Mouse (Mus musculus) bone marrow macrophage, adult 2 months (primary cell): Measurements from ENCODE around the gene Cd200. TPM values are rescaled to one million over a fixed set of nuclear protein-coding genes. Genes with fewer than 3 reads are reported as not detected.

Experiments used
- H3K27ac ChIP-seq: 2 replicates; pipeline ENCODE4 v1.5.1; 2012; ENCODE audit warnings: low read depth, low read length; ENCODE audit not compliant: insufficient read depth
- H3K4me1 ChIP-seq: 2 replicates; pipeline ENCODE4 v1.6.1; 2012; ENCODE audit warnings: low read length; ENCODE audit not compliant: control insufficient read depth, insufficient read depth
- H3K4me3 ChIP-seq: 2 replicates; pipeline ENCODE4 v1.5.1; 2012; ENCODE audit warnings: mild to moderate bottlenecking, low read length, moderate library complexity; ENCODE audit not compliant: insufficient read depth
- CTCF ChIP-seq: IDR thresholded peaks from 2 replicates; pipeline ENCODE4 v1.5.1; 2012; ENCODE audit warnings: low read depth, mild to moderate bottlenecking, low read length, moderate library complexity
- POLR2A ChIP-seq: IDR thresholded peaks from 2 replicates; pipeline ENCODE4 v1.6.1; 2012; ENCODE audit warnings: mild to moderate bottlenecking, low read depth, low read length, borderline replicate concordance
- polyA plus RNA-seq: library from polyadenylated mRNA; stranded (reverse); fragments of >200 nt; gene quantifications from 2 replicates; pipeline ENCODE4 v1.2.4, GENCODE M21; 2012; ENCODE audit not compliant: missing spikeins, insufficient read depth, insufficient read length

Gene Cd200
- polyA plus RNA-seq, 1 experiment = not detected

DNA sequence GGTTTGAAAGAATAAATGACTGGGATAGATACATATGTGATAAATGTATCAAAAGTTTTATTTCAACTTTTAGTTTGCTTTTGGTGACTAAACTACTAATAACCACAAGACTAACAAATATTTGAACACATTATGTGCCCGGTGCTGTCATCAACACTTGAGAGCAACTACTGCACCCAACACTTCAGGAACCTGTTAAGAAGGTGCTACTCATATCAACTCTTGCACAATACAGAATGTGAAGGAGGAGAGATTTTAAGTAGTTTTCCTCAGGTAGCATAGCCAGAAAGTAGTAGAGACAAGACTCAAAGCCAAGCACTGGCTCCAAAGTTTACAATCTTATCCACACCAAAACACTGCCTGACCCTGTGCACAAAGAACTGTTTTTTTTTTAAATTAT, 6.8 kb downstream of the Cd200 start:
- no peak for TF ChIP-seq POLR2A
- no peak for TF ChIP-seq CTCF
- H3K4me1 ChIP-seq = no peaks in the 10 kb centered on the region
- H3K4me3 ChIP-seq = no peak overlapping the region
- no peak overlapping the region for H3K27ac ChIP-seq

DNA sequence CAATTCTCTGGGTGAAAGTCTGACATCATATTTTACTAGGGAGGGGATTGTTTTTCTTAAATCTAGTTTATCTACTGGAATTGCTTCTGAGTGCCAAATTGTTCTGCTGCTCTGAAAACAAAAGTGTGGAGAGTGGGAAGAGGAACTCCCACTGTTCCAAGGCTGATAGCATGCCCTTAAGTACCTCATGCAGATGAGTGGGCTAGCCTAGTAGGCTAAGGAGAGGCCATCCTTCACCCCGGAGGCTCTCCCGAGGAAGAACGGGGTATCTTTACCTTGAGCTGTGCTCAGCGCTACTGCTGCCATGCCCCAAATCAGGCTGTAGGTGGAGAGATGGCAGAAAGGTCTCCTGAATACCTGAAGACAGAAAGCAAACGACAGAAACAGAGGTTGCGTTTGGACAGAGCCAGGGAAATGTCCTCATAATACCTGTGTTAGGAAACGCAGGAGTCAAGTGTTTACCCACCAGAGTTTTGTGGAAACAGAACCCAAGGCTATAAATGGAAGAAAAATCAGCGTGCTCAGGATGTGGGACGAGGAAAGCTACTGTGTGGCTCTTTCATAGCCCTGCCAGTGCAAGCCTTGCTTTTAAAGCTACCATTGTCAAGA, 8.8 kb downstream of the Cd200 start:
- no peak overlapping the region for H3K27ac ChIP-seq

DNA sequence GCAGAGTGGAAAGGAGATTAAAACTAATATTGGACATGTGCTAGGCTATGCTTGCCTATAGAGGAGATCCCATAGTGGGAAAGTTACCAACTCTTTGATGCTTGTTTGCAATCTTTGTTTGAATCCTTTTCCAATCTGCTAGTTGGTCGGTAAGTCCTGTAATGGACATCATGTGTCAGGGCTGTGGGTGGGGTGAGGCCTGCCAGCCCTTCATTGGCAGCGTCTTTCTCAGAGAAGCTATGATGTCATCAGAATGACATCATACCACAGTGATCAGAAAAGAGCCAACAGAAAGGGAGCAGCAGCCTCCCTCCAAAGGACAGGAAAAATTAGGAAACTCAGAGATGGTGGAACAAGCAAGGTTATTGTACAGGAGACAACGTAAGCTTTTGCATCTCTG, 9.4 kb downstream of the Cd200 start:
- no peak overlapping the region for H3K27ac ChIP-seq
- no peak for TF ChIP-seq POLR2A
- TF ChIP-seq CTCF = no peak
- H3K4me3 ChIP-seq = no peak overlapping the region
- no peaks in the 10 kb centered on the region for H3K4me1 ChIP-seq

More for the DNA sequence above, 8.8 kb downstream of the Cd200 start:
- no peak for TF ChIP-seq CTCF
- no peak for TF ChIP-seq POLR2A
- no peak overlapping the region for H3K4me3 ChIP-seq
- no peaks in the 10 kb centered on the region for H3K4me1 ChIP-seq

DNA sequence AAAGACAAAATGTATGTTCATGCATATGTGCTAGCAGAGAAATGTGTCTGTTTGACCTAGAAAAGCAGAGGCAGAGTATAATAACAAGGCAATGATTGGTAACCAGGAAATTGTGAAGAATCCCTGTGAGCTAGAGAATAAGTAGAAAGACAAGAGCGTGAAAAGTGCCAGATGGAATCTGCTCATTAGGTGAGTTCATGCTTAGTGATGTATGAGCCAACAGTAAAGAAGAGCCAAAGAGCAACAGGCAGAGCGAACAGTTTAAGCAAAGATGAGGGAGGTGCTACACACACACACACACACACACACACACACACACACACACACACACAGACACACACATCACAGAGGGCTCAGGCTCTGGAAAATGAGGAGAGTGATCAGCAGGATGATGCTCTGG, 11.4 kb downstream of the Cd200 start:
- H3K4me1 ChIP-seq = no peaks in the 10 kb centered on the region
- H3K27ac ChIP-seq = no peak overlapping the region
- H3K4me3 ChIP-seq = no peak overlapping the region
- TF ChIP-seq POLR2A = no peak
- no peak for TF ChIP-seq CTCF

DNA sequence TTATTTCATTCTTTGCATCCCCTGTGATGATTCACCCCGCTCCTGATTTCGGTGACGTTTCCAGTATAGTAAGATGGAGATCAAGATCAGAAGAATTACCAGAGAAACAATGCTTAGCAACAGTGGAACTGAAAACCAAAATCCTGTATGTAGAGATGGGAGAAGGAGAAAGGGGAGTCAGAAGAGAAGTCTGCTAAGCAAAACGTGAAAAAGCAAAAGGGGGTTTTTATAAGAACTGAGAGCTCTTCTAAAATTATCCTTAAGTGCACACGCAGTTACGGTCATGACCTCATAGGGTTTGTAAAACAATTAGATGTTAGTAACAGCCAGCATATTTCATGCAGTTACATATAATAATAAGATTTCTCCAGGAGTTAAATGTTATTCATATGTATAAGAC, 16.6 kb downstream of the Cd200 start:
- no peaks in the 10 kb centered on the region for H3K4me1 ChIP-seq
- TF ChIP-seq CTCF (no peak), POLR2A (no peak)
- H3K4me3 ChIP-seq = no peak overlapping the region
- no peak overlapping the region for H3K27ac ChIP-seq

DNA sequence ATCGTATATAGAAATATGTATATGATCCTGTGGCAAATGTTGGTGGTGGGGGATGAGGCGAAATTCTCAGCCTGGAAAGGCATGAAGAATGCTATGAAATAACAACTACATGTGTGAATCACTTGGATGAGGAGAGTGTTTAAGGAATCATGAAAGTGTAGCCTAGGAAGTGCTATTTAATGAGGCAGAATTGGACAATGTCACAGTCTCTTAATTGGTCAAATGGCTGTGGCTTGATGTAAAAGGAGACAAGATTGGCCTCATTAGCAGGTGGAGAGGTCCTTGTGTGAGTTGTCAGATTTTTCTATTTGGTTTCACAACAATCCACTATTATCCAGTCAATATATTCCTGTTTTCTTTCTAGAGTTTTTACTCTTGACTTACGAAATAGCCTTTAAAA, 17.2 kb downstream of the Cd200 start:
- Histone ChIP-seq H3K27ac (no peak overlapping the region), H3K4me1 (no peaks in the 10 kb centered on the region), H3K4me3 (no peak overlapping the region)
- TF ChIP-seq POLR2A (no peak), CTCF (no peak)

DNA sequence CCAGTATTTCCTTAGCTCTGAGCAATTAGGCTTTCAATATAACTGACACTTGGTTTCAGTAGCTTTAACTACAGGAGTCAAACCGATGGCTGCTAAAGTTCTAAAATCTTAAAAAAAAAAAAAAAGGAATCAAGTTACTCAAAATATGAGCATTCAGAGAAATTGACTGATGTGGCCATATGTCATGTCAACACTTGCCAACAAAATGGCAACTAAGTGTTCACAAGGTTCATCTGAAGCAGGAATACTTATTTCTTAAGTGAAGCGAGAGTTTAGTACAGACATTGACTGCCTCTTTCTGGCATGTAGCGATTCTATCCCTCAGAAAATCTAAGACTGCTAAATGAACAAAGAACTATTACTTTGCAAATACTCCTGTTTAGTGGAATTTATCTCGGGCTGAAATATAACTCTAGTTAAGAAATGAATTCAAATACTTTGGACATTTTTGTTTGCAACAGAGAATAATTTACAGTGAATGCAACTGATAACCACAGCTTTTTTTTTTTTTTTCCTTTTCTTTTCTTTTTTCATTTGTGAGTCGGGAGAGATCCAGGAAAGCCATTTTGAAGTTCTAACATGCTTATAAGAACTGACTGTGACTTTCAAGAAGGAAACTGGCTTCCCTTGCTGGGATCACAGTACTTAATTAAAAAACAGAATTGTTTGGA, 18.4 kb downstream of the Cd200 start:
- no peak overlapping the region for H3K27ac ChIP-seq
- no peak for TF ChIP-seq CTCF
- no peak for TF ChIP-seq POLR2A
- no peak overlapping the region for H3K4me3 ChIP-seq
- H3K4me1 ChIP-seq = no peaks in the 10 kb centered on the region

DNA sequence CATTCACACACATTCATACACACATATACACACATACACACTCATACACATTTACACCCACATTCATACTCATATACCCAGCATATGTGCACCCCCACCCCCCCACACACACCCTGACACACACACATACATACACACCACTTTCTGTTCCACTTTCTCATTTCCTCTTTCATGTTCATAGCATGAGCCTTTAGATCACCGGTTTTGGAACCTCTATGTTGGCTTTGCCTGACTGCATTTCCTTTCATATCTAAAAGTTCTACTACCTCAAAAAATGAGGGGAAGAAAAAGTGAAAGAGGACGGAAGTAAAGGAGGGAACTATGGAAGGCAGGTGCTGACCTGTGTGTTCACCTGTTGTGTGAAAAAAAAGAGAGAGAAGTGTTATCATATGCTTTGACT, 19.0 kb downstream of the Cd200 start:
- no peaks in the 10 kb centered on the region for H3K4me1 ChIP-seq

DNA sequence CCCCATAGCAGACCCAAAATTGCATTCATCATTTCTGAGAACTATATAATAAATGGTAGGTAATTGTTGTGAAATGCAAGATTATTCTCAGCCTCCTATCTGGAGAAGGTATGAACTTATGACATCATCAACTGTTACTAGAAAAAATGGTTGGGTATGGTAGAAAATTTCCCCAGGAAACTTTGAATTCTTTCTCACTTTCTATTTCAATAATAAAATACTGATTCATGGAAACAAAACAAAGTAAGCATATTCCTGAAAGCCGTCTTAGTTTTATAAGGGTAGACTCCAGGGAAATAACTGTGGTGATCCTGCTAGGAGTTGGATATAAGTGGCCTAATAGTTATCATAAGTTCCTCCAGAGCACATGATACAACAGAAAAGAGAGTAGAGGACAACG, 19.8 kb downstream of the Cd200 start:
- no peak for TF ChIP-seq POLR2A
- no peak for TF ChIP-seq CTCF

More for the DNA sequence above, 19.0 kb downstream of the Cd200 start:
- no peak overlapping the region for H3K4me3 ChIP-seq
- H3K27ac ChIP-seq = no peak overlapping the region
- TF ChIP-seq POLR2A (no peak), CTCF (no peak)

DNA sequence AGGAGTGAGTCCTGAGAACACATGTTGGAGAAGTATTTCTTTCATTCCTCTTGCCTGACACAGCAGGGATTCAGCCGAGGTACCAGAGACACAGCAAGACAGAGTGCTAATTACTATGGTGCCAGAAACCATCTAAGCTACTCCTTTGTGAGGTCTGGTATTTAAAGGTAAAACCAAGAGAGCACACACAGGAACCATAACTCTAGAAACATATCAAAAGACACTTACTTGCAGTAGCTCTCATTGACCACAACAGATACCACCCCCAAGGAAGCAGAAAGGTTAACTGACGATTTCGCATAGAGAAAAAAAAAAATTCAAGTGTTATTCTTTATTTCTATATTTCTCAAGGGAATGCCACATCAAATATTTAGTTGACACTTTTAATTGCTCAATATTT, 27.0 kb downstream of the Cd200 start:
- TF ChIP-seq POLR2A (no peak), CTCF (no peak)

More for the DNA sequence above, 19.8 kb downstream of the Cd200 start:
- no peak overlapping the region for H3K27ac ChIP-seq
- H3K4me1 ChIP-seq = no peaks in the 10 kb centered on the region
- H3K4me3 ChIP-seq = no peak overlapping the region

DNA sequence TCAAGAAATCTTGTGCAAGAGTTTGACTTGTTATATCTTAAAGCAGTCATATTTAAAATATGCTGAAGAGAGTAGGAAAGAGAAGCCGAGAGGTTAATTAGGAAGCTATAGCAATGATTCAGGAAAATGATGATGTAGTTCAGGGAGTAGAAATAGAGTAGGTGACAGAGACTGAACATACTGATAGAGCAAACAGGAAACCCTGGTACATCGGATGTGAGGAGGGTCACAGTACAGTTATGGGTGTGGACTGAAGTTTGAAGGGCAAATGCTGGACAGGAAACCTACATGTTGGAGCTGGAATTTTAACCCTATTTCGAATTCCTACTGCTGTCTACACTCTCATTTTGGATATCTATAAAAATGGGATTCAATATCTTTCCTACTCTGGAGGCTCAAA, 29.9 kb downstream of the Cd200 start:
- Histone ChIP-seq H3K4me1 (no peaks in the 10 kb centered on the region), H3K27ac (no peak overlapping the region), H3K4me3 (no peak overlapping the region)
- TF ChIP-seq CTCF (no peak), POLR2A (no peak)

More for the DNA sequence above, 27.0 kb downstream of the Cd200 start:
- no peak overlapping the region for H3K27ac ChIP-seq
- H3K4me3 ChIP-seq = no peak overlapping the region
- H3K4me1 ChIP-seq = no peaks in the 10 kb centered on the region
